Mouse (Mus musculus) lung, postnatal 36 days (tissue): ENCODE measurements around the gene Ece1.
"Not testable (repeated sequence)": the region's sequence is repeated elsewhere in the genome, so short reads cannot be mapped to it uniquely, and the experiment has no call there.

Source experiments
- DNase-seq: peaks from one replicate; pipeline ENCODE4 v3.0.0; 2022; ENCODE audit warnings: mixed read lengths

Ece1 gene

GRCm38 (mm10) chr4:137946419-137946818, 84.4 kb downstream of the Ece1 start:
- DNase-seq, result no peak

GRCm38 (mm10) chr4:137952840-137953239, 90.8 kb downstream of the Ece1 start:
- DNase-seq, result peak; percentile 84

- DNase-seq, result no peak
Measured at GRCm38 (mm10) chr4:137954184-137954583, 92.1 kb downstream of the Ece1 start.

GRCm38 (mm10) chr4:137954926-137955396, 92.9 kb downstream of the Ece1 start:
- DNase-seq, result peak; percentile 81

GRCm38 (mm10) chr4:137956260-137956659, 94.2 kb downstream of the Ece1 start:
- no peak for DNase-seq

- no peak for DNase-seq
Measured at GRCm38 (mm10) chr4:137959889-137960665, 98.0 kb downstream of the Ece1 start.

GRCm38 (mm10) chr4:137960757-137961156, 98.7 kb downstream of the Ece1 start:
- peak; percentile 84 for DNase-seq

GRCm38 (mm10) chr4:137962643-137963350, 100.8 kb downstream of the Ece1 start:
- no peak for DNase-seq

- no peak for DNase-seq
Measured at GRCm38 (mm10) chr4:137963431-137963830, 101.4 kb downstream of the Ece1 start.

GRCm38 (mm10) chr4:137963881-137964584, 102.0 kb downstream of the Ece1 start:
- DNase-seq, result peak; percentile 91

GRCm38 (mm10) chr4:137964585-137964930, 102.5 kb downstream of the Ece1 start:
- no peak for DNase-seq

GRCm38 (mm10) chr4:137968203-137968602, 106.2 kb downstream of the Ece1 start:
- peak; percentile 88 for DNase-seq

- DNase-seq, result not testable (repeated sequence)
Measured at GRCm38 (mm10) chr4:137970623-137971199, 108.7 kb downstream of the Ece1 start.

GRCm38 (mm10) chr4:137974856-137975432, 112.9 kb downstream of the Ece1 start:
- not testable (repeated sequence) for DNase-seq

GRCm38 (mm10) chr4:137979066-137979644, 117.1 kb downstream of the Ece1 start:
- not testable (repeated sequence) for DNase-seq

GRCm38 (mm10) chr4:137982869-137983268, 120.8 kb downstream of the Ece1 start:
- DNase-seq, result no peak

- peak; percentile 86 for DNase-seq
Measured at GRCm38 (mm10) chr4:137984212-137984611, 122.2 kb downstream of the Ece1 start.

- DNase-seq, result no peak
Measured at GRCm38 (mm10) chr4:137984746-137985145, 122.7 kb downstream of the Ece1 start.

- DNase-seq, result no peak
Measured at GRCm38 (mm10) chr4:137989426-137989825, 127.4 kb downstream of the Ece1 start.

GRCm38 (mm10) chr4:137990433-137990832, 128.4 kb downstream of the Ece1 start:
- no peak for DNase-seq

GRCm38 (mm10) chr4:137991240-137991639, 129.2 kb downstream of the Ece1 start:
- no peak for DNase-seq

- no peak for DNase-seq
Measured at GRCm38 (mm10) chr4:137992890-137993289, 130.9 kb downstream of the Ece1 start, which contains the start of gene Eif4g3. Gene Eif4g3, plus strand, starts transcription at chr4:137993022.
